Comparison of ENCODE assay signal across 10 mouse cellular contexts in the genomic region with DNA sequence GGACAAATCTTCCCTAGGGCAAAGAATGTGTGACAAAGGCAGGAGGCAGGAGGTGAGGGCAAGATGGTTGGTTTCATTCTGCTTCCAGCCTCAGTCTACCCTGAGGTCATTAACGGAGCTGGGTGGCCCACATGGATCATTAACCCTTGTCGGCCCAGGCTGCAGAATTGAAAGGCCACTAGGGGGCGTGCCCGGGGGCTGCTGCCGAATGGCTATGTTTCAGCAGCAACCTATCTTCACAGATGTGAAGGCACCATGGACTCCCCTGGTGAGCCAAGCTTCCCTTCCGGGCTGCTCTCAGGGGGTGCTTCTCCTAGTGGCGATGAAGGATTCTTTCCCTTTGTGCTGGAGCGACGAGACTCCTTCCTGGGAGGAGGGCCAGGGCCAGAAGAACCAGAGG. TPM values are rescaled to one million over a fixed set of nuclear protein-coding genes. Genes with fewer than 3 reads are reported as not detected.
A peak's percentile ranks its signal among the peaks of the same experiment; 100 is the strongest.
DNase-seq lines count a peak whose midpoint lies in the region; ATAC-seq and TF ChIP-seq lines count a peak whose summit lies in the region.
"Had no signal": no experiment of that assay in that cellular context is flagged by ENCODE, and none has a peak within 500 bp of the region (broad histone marks: within the 10 kb centered on the region; RNA-seq: fewer than 3 reads in every experiment).

No protein-coding gene starts in this region.

- no peak overlapping the region for H3K4me2 ChIP-seq in hindbrain, embryonic 13.5 days

- no peaks in the 10 kb centered on the region for H3K79me2 ChIP-seq in C2C12 (ENCODE audit: control insufficient read depth, insufficient read depth)

- peaks cover 6% of the 10 kb centered on the region for H3K36me3 ChIP-seq in hindbrain, embryonic 10.5 days
- H3K36me3 ChIP-seq in hindbrain, embryonic 13.5 days, result peaks cover 7% of the 10 kb centered on the region
- peaks cover 4% of the 10 kb centered on the region for H3K36me3 ChIP-seq in C2C12 (ENCODE audit: control insufficient read depth, insufficient read depth)
- peaks cover 7% of the 10 kb centered on the region for H3K36me3 ChIP-seq in megakaryocyte, embryonic 14.5 days (replicated peaks; ENCODE audit: low read length)

- peak; percentile 20 for TF ChIP-seq CTCF in C2C12 (IDR thresholded peaks at IDR 0.05; ENCODE audit: control insufficient read depth, insufficient read depth, insufficient read length)
- TF ChIP-seq CTCF in bone marrow macrophage, adult 2 months (IDR thresholded peaks at IDR 0.05; ENCODE audit: low read depth, low read length), result peak; percentile 75

- H3K4me1 ChIP-seq in hindbrain, embryonic 10.5 days (replicated peaks), result peaks cover 24% of the 10 kb centered on the region
- H3K4me1 ChIP-seq in hindbrain, embryonic 13.5 days (replicated peaks), result peaks cover 8% of the 10 kb centered on the region; the same call in 1 of the 2 replicates
- H3K4me1 ChIP-seq in bone marrow macrophage, adult 2 months (ENCODE audit: control insufficient read depth, insufficient read depth, low read length), result 0 out of 2 replicates have a peak, but pooled peaks cover 3% of the 10 kb centered on the region
- H3K4me1 ChIP-seq in megakaryocyte, embryonic 14.5 days, result peaks cover 26% of the 10 kb centered on the region

- H3K9me3 ChIP-seq in hindbrain, embryonic 10.5 days, result no peaks in the 10 kb centered on the region
- H3K9me3 ChIP-seq in hindbrain, embryonic 13.5 days, result no peaks in the 10 kb centered on the region
- no peaks in the 10 kb centered on the region for H3K9me3 ChIP-seq in megakaryocyte, embryonic 14.5 days

- DNase-seq in hindbrain, embryonic 10.5 days (ENCODE audit: low spot score), result no peak
- no peak for DNase-seq in frontal cortex, postnatal 10 days (ENCODE audit: low spot score in 2 of 2)
- DNase-seq in Muller cell, postnatal 12 days (ENCODE audit: inconsistent ontology term), result no peak
- no peak for DNase-seq in embryo, embryonic 9.5 days (ENCODE audit: extremely low spot score)
- DNase-seq: adrenal gland, adult 2 months had no signal

- ATAC-seq in hindbrain, embryonic 13.5 days (ENCODE audit: low FRiP score), result no peak

- 2% methylated on average over 9 of the region's 9 CpGs for WGBS in hindbrain, embryonic 10.5 days
- WGBS in hindbrain, embryonic 13.5 days, result 3% methylated on average over 9 of the region's 9 CpGs

- H3K9ac ChIP-seq in hindbrain, embryonic 13.5 days, result no peak overlapping the region

- H3K27me3 ChIP-seq in hindbrain, embryonic 10.5 days (ENCODE audit: insufficient read depth, poor library complexity, severe bottlenecking), result peaks cover 45% of the 10 kb centered on the region
- peaks cover 61% of the 10 kb centered on the region for H3K27me3 ChIP-seq in hindbrain, embryonic 13.5 days
- no peaks in the 10 kb centered on the region for H3K27me3 ChIP-seq in C2C12 (ENCODE audit: control insufficient read depth, insufficient read depth, insufficient read length)
- peaks cover 59% of the 10 kb centered on the region for H3K27me3 ChIP-seq in megakaryocyte, embryonic 14.5 days (replicated peaks)

- no peak overlapping the region for H3ac ChIP-seq in C2C12 (ENCODE audit: control insufficient read depth, insufficient read length, low read depth)

- 0 out of 2 replicates have a peak overlapping the region, but pooled peaks have one; percentile 32 for H3K4me3 ChIP-seq in hindbrain, embryonic 10.5 days
- H3K4me3 ChIP-seq in hindbrain, embryonic 13.5 days, result no peak overlapping the region
- no peak overlapping the region for H3K4me3 ChIP-seq in C2C12 (ENCODE audit: insufficient read depth, poor library complexity, severe bottlenecking)
- H3K4me3 ChIP-seq in bone marrow macrophage, adult 2 months (ENCODE audit: insufficient read depth, low read length), result no peak overlapping the region
- H3K4me3 ChIP-seq in megakaryocyte, embryonic 14.5 days (replicated peaks), result peak overlapping the region; percentile 73

- TF ChIP-seq POLR2A in bone marrow macrophage, adult 2 months (IDR thresholded peaks at IDR 0.05; ENCODE audit: borderline replicate concordance, low read depth, low read length), result no peak

- no peak overlapping the region for H3K27ac ChIP-seq in hindbrain, embryonic 10.5 days
- H3K27ac ChIP-seq in hindbrain, embryonic 13.5 days, result no peak overlapping the region
- H3K27ac ChIP-seq in bone marrow macrophage, adult 2 months (ENCODE audit: insufficient read depth, low read depth, low read length), result no peak overlapping the region

- H3K79me3 ChIP-seq in C2C12 (ENCODE audit: low read depth), result no peaks in the 10 kb centered on the region

TF ChIP-seq in C2C12, 6 proteins besides CTCF, POLR2A, EP300 and RAD21:
- no peak for TF ChIP-seq FOSL1 (IDR thresholded peaks at IDR 0.05; ENCODE audit: insufficient read depth, low read length, poor library complexity, severe bottlenecking)
- no peak for TF ChIP-seq MYOD1 (IDR thresholded peaks at IDR 0.05; ENCODE audit: control insufficient read depth, insufficient read length, low read depth)
- no peak for TF ChIP-seq CEBPB (IDR thresholded peaks at IDR 0.05; ENCODE audit: low read depth)
- no peak for TF ChIP-seq USF1 (IDR thresholded peaks at IDR 0.05; ENCODE audit: low read depth)
- TF ChIP-seq MYOG (IDR thresholded peaks at IDR 0.05; ENCODE audit: control insufficient read depth, extremely low read depth, insufficient read length), result no peak
- no peak for TF ChIP-seq MAX (IDR thresholded peaks at IDR 0.05)

RNA-seq across cellular contexts. Expression of gene Bicdl2, which starts 1.2 kb away (rescaled TPM):
- polyA plus RNA-seq in hindbrain, embryonic 10.5 days (2016; fragmentation: Nextera tagmentation; extraction: Ambion mirVana), result 0.41 and 0.51 TPM in 2 replicates
- polyA plus RNA-seq in hindbrain, embryonic 13.5 days (2015; fragmentation: Nextera tagmentation; extraction: Ambion mirVana), result 0.10 TPM in 1 of 2 replicates, not detected in the other
- polyA plus RNA-seq in C2C12 (2012; fragmentation: generic; extraction: Trizol), result 0.28 TPM
- polyA plus RNA-seq in bone marrow macrophage, adult 2 months (2012; ENCODE audit: insufficient read depth, insufficient read length, missing spikeins), result not detected in 2 replicates
- not detected in 2 replicates for polyA plus RNA-seq in megakaryocyte, embryonic 14.5 days (2012; ENCODE audit: insufficient read depth, low replicate concordance)
- polyA plus RNA-seq: adrenal gland, adult 2 months; neural tube, embryonic 11.5 days had no signal

RNA-seq across cellular contexts. Expression of gene Hcfc1r1, which starts 11.9 kb away (rescaled TPM):
- 34.0 and 45.4 TPM in 2 replicates for polyA plus RNA-seq in hindbrain, embryonic 10.5 days (2016; fragmentation: Nextera tagmentation; extraction: Ambion mirVana)
- 108 and 109 TPM in 2 replicates for polyA plus RNA-seq in hindbrain, embryonic 13.5 days (2015; fragmentation: Nextera tagmentation; extraction: Ambion mirVana)
- 253 TPM for polyA plus RNA-seq in C2C12 (2012; fragmentation: generic; extraction: Trizol)
- polyA plus RNA-seq in bone marrow macrophage, adult 2 months (2012; ENCODE audit: insufficient read depth, insufficient read length, missing spikeins), result 101 and 118 TPM in 2 replicates
- 263 and 516 TPM in 2 replicates for polyA plus RNA-seq in megakaryocyte, embryonic 14.5 days (2012; ENCODE audit: insufficient read depth, low replicate concordance)

RNA-seq across cellular contexts. Expression of gene Thoc6, which starts 12.2 kb away (rescaled TPM):
- 72.7 and 80.2 TPM in 2 replicates for polyA plus RNA-seq in hindbrain, embryonic 10.5 days (2016; fragmentation: Nextera tagmentation; extraction: Ambion mirVana)
- polyA plus RNA-seq in hindbrain, embryonic 13.5 days (2015; fragmentation: Nextera tagmentation; extraction: Ambion mirVana), result 47.2 and 50.2 TPM in 2 replicates
- 60.5 TPM for polyA plus RNA-seq in C2C12 (2012; fragmentation: generic; extraction: Trizol)
- 20.9 and 23.4 TPM in 2 replicates for polyA plus RNA-seq in bone marrow macrophage, adult 2 months (2012; ENCODE audit: insufficient read depth, insufficient read length, missing spikeins)
- polyA plus RNA-seq in megakaryocyte, embryonic 14.5 days (2012; ENCODE audit: insufficient read depth, low replicate concordance), result 67.3 and 89.9 TPM in 2 replicates

RNA-seq across cellular contexts. Expression of gene Tnfrsf12a, which starts 15.7 kb away (rescaled TPM):
- 2.7 and 7.1 TPM in 2 replicates for polyA plus RNA-seq in hindbrain, embryonic 10.5 days (2016; fragmentation: Nextera tagmentation; extraction: Ambion mirVana)
- 2.7 and 3.4 TPM in 2 replicates for polyA plus RNA-seq in hindbrain, embryonic 13.5 days (2015; fragmentation: Nextera tagmentation; extraction: Ambion mirVana)
- 916 TPM for polyA plus RNA-seq in C2C12 (2012; fragmentation: generic; extraction: Trizol)
- 4.9 and 5.6 TPM in 2 replicates for polyA plus RNA-seq in bone marrow macrophage, adult 2 months (2012; ENCODE audit: insufficient read depth, insufficient read length, missing spikeins)
- polyA plus RNA-seq in megakaryocyte, embryonic 14.5 days (2012; ENCODE audit: insufficient read depth, low replicate concordance), result 3.1 TPM in 1 of 2 replicates, not detected in the other

RNA-seq across cellular contexts. Expression of gene Mmp25, which starts 16.4 kb away (rescaled TPM):
- 1.00 and 1.4 TPM in 2 replicates for polyA plus RNA-seq in hindbrain, embryonic 10.5 days (2016; fragmentation: Nextera tagmentation; extraction: Ambion mirVana)
- polyA plus RNA-seq in hindbrain, embryonic 13.5 days (2015; fragmentation: Nextera tagmentation; extraction: Ambion mirVana), result 1.2 and 1.7 TPM in 2 replicates
- 0.01 TPM for polyA plus RNA-seq in C2C12 (2012; fragmentation: generic; extraction: Trizol)
- 0.38 and 0.41 TPM in 2 replicates for polyA plus RNA-seq in bone marrow macrophage, adult 2 months (2012; ENCODE audit: insufficient read depth, insufficient read length, missing spikeins)
- not detected in 2 replicates for polyA plus RNA-seq in megakaryocyte, embryonic 14.5 days (2012; ENCODE audit: insufficient read depth, low replicate concordance)

Comparison
In these comparisons a context has a peak if more than half of its experiments do, and no peak if none do; other contexts are left out.
1. H3K4me3 ChIP-seq: peak in hindbrain, embryonic 10.5 days (single experiment) and megakaryocyte, embryonic 14.5 days (single experiment); none in hindbrain, embryonic 13.5 days (single experiment), C2C12 (single experiment) and bone marrow macrophage, adult 2 months (single experiment).